Mouse (Mus musculus): ENCODE measurements around the gene Zcchc2.

Zcchc2 gene

DNA sequence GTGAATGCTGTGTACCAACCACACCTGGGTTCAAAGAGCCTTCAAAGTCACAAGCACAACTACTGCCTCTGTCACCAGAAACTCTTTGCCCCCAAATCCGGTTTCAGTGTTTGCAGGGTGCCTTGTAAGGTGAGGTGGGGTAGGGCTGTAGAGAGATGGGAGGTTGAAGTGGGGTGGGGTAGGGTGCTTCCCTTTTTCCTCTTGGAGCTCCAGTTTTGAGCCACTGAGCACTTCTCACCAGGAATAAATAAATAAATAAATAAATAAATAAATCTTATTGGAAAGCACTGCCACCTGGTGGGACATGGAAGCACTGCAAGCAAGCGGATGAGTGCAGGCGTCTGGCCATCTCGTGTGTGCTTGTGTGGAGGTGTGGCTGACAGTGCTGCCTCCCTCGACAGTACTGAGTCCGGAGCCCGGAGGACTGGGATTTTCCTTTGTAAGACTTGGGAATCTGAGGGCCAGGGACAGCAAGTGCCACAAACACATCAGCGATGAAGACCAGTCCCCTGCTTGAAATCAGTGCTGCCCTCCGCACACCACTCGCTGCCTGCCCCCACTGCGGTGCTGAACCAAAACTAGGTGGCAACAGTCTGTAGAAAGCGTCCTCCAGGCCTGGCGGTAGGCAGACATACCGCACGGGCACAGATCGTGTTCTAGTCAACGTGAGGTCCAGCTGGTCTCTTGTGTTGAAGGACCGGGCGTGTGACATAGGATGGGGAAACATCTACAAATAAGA, 46.8 kb downstream of the Zcchc2 start:
- peak; percentile 87 for DNase-seq (ENCODE audit: low read depth, low spot score)

GRCm38 (mm10) chr1:106039326-106039725, 49.1 kb downstream of the Zcchc2 start:
- peak; percentile 53 for DNase-seq (ENCODE audit: low read depth, low spot score)

GRCm38 (mm10) chr1:106040271-106040670, 50.1 kb downstream of the Zcchc2 start:
- DNase-seq (ENCODE audit: low read depth, low spot score), result no peak

GRCm38 (mm10) chr1:106042221-106042620, 52.0 kb downstream of the Zcchc2 start:
- DNase-seq (ENCODE audit: low read depth, low spot score), result no peak

DNA sequence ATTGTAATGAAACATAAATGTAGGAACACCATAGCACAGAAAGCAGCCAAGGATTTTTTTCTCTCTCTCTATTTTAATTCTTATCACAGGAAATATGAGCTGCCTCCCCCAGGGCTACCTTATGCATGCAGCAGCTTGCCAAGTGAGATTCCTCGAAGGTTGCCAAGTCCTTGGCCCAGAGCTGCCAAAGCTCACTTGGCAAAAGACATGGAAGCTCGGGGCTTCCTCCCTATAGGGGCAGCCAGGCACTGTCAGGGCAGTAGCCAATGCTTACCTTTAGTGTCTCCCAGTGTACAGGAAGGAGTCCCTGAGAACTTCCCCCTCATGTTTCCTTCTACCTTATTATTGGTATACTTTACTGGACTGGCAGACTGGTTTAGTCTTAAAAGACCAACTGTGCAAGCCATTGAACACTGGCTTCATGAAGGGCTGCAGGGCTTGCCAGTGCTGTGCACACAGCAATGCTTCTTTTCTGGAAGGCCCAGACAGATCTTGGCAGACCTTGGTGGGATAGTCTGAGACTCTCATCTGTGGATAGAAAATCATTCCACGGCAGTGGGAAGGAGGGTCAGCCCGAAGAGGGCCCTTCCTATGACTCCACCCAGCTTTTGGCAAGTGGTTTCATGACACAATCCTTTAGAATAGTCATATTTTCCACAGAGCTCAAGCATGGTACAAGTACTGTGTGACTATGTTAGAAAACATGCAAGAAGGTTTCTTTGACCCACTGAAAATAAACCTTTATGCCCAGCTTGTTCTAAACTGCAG, 53.0 kb downstream of the Zcchc2 start:
- peak; percentile 97 for DNase-seq (ENCODE audit: low read depth, low spot score)

- DNase-seq (ENCODE audit: low read depth, low spot score), result no peak
These were observed 58.8 kb downstream of the Zcchc2 start for GRCm38 (mm10) chr1:106049036-106049435.

DNA sequence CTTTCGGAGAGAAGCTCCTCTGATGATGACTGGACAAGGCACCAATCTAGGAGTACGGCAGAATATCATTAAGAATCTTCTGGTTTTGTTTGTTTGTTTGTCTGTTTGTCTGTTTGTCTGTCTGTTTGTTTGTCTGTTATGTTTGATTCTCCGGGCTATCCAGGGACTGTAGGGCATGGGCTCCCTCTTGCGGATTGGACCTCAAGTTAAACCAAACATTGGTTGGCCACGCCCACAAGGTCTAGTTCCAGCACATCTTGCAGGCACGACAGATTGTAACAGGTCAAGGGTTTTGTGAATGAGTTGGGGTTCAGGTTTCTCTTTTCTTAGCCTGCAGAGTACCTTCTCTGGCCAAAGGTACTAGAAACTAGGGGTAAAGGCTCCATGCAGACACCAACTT, 64.8 kb downstream of the Zcchc2 start:
- no peak for DNase-seq (ENCODE audit: low read depth, low spot score)

DNA sequence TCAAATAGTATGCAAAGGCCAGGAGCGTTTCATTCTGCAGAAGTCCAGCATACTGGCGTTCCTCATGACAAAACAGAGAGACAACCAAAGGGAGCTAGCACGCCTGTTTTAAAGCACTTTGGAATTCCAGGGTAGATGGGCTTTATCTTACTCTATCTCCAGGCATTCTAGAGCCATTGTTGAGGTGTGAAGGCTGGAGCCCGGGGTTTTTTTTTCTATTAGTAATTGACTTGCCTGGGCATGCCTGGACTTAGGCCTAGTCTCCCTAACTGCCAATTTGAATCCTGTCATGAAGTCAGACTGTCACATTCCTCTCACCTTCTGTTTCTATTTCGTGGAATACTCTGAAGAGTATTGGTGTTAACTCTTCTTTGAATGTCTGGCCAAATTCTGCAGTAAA, 68.1 kb downstream of the Zcchc2 start:
- DNase-seq (ENCODE audit: low read depth, low spot score), result no peak

DNA sequence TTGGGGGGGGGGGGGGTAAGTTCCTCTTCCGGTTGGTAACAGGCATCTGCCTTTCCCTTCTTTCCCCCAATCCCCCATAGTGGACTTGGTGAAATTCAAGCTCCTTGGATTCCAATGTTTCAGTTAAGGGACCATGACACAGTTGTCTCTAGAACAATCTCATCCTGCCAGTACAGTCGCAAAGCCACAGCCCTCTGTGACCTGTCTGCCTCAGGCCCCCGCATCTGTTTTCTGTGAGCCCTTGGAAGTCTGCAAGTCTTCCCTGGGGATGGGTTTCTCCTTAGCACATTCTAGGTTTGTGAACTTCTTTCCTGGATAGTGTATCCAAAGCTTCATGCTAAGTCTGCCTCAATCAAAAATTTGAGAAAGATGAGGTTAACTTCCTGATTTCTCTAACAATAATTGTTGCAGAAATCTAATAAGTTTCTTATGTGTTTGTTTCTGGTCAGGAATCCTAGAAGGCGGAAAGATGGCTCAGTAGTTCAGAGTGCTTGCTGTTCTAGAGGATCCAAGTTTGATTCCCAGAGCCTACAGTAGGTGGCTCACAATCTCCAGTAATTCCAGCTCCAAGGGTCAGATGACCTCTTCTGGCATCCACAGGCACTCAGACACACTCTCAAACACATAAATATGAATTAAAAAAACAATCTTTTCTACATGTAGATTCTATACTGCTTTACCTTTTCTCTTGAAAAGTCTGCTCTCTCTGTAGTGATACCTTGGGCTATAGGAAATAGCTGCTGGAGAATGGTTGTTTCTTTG, 69.5 kb downstream of the Zcchc2 start:
- no peak for DNase-seq (ENCODE audit: low read depth, low spot score)

- DNase-seq (ENCODE audit: low read depth, low spot score), result peak; percentile 30
These were observed 71.1 kb downstream of the Zcchc2 start for GRCm38 (mm10) chr1:106061185-106061910.

DNA sequence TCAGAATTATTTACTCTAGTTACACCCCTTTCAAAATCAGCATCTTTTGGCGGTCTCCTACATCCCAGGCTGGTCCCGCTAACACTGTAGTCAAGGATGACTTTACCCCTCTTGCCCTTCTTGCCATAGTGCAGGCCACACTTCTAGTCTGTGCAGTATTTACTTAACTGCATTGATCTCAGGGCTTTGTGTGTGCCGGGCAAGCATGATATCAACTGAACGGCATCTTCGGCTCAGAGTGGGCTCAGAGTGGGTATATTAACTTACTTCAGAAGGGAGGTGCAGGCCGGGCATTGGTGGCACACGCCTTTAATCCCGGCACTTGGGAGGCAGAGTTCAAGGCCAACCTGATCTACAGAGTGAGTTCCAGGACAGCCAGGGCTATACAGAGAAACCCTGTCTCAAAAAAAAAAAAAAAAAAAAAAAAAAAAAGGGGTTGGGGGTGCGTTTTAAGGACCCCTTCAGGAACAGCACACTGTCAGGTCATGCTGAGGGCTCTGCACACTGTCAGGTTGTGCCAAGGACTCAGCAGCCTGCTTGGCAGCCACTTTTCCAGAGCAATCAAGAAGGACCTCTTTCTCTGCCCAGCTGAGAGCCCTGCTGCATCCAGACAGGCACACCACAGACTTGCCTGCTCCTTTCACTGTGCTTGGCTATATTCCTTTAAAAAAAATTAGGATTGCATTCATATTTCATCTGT, 72.8 kb downstream of the Zcchc2 start:
- DNase-seq (ENCODE audit: low read depth, low spot score), result no peak

DNA sequence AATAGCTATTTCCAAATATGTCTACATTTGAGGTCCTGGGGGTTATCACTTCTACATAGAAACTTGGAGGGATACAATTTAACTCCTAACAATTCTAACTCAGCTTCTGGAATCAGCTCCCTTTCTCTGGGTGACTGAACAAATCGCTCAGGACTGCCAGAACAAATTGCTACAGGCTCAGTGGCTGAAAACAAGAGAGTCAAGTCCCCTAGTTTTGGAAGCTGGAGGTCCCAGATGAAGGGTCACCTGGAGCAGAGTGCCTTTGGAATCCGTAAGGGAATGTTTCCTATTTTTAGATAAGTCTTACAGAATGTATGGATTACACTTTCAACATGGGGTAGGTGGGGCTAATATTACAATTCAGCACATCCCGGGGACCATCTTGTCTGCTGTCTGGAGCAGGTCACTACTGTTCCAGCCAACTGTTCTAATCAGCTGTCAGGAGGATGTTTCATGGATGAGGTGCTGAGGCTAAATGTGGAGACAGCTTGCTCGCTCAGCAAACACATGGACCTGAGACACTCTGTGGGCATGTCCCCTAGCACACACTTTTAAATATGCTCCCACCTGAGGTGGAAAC, 73.5 kb downstream of the Zcchc2 start:
- DNase-seq (ENCODE audit: low read depth, low spot score), result no peak

- no peak for DNase-seq (ENCODE audit: low read depth, low spot score)
These were observed 74.1 kb downstream of the Zcchc2 start for GRCm38 (mm10) chr1:106064291-106064690.

DNA sequence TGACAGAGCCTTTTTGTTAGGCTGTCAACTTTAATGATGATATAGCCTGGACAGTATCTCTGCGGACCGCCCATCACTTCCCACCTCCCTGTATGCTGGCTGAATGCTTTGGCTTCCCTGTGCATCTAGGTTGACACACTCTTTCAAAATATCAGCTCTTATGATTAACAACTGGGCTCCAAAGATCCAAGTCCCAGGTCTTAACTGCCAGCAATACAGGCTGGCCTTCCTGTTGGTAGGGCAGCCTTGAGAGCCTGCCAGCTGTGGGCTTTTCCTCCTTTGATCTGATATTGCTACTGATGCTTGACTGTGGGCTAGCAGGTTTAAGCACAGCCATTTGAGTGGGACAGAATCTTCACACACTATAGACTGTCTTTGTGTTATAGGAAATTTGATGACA, 74.5 kb downstream of the Zcchc2 start:
- DNase-seq (ENCODE audit: low read depth, low spot score), result no peak

DNA sequence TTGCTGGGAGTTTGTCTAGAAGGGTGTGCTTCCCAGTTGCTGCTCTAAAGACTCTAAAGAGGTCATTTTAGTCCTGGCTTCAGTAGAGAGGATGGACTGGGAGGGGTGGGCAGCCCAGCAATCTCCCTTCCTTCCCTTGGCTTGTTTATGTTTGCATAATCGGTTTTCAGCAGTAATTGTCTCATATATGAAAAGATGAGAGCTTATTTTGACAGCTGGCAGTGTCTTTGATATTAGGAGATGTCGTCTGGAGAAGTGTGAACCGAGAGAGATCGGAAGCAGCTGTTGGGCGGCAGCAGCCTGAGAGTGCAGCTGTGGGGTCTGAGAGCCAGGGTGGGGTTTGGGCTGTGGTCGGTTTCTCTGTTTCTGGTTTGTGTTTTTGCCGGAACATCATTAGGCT, 75.5 kb downstream of the Zcchc2 start:
- DNase-seq (ENCODE audit: low read depth, low spot score), result no peak

DNA sequence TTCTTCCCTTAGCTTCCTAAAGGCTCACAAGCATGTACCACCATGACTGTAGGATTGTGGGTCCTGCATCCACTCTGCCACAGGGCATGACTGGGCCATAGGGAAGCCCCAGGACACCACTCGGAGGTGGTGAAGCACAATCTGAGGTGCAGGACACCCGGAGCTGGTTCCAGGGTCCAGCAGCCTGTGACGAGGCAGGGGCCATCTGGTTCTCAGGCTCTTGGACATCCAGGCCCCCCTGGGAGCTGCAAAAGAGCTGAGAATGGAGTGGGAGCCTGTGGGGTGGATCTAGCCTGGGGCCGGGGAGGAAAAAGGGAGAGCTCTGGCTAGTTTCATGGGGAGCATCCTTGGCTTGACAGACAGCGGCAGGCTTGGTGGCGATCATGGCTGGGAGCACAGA, 77.1 kb downstream of the Zcchc2 start:
- no peak for DNase-seq (ENCODE audit: low read depth, low spot score)

DNA sequence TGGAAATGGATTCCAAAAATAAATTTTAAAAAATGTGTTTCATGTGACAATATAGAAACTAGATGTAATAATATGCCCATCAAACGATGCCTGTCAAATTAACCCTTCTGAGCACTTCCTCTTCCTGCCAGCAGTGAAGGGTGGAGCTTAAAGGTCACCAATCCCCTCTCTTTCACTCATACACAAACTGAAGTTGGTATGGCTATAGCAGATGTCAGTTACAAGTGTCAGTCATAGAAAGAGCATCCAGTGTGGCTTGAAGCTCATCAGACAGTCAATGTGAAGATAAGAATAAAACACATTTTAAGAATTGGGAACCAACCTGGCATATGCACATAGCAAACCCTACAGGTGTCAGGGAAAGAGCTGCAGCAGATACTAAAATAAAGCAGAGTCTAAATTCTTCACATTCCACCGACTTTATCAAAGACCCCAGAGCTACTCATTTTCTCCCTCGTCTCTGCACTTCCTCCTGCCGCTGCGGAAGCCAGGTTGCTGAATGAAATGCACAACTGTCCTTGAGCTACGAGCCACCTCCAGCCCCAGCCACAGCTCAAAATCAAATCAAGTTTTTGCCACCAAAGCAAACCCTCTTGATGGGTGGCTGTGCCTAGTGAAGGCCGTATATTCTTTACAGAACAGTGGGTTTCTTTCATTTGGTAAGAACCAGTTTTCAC, 79.8 kb downstream of the Zcchc2 start:
- no peak for DNase-seq (ENCODE audit: low read depth, low spot score)

GRCm38 (mm10) chr1:106070814-106071213, 80.6 kb downstream of the Zcchc2 start:
- peak; percentile 31 for DNase-seq (ENCODE audit: low read depth, low spot score)

- DNase-seq (ENCODE audit: low read depth, low spot score), result peak; percentile 91
These were observed 81.2 kb downstream of the Zcchc2 start for GRCm38 (mm10) chr1:106071237-106072070.

Measured in brain, adult 2 months (tissue).